Mouse (Mus musculus) megakaryocyte, adult 5-6 weeks (primary cell): ENCODE results near the gene Elmod2. TPM values are rescaled to one million over a fixed set of nuclear protein-coding genes. Genes with fewer than 3 reads are reported as not detected.
"Not testable (repeated sequence)": the region's sequence is repeated elsewhere in the genome, so short reads cannot be mapped to it uniquely, and the experiment has no call there.

ENCODE experiments used
- ATAC-seq: 2 replicates; pipeline ENCODE4 v1.8.0; 2016; ENCODE audit warnings: mild to moderate bottlenecking, inconsistent platforms; ENCODE audit not compliant: poor library complexity, severe bottlenecking
- total RNA-seq, 2 experiments: library from RNA; stranded (forward) in 1 of 2; stranded (reverse) in 1 of 2; fragments of 153-499, 151-499 nt in 1 of 2; fragments of 221-1000, 200-1000 nt in 1 of 2; gene quantifications; 2 replicates each; pipeline versions ENCODE4 v1.2.3 to v1.2.4; 2015 to 2017

Elmod2 gene
- total RNA-seq (2015) (17.1 and 18.8 TPM in 2 replicates), total RNA-seq (2017) (20.2 and 23.3 TPM in 2 replicates)

GRCm38 (mm10) chr8:83331899-83332697, at the start of gene Elmod2:
TSS of gene Elmod2 (minus strand) at chr8:83332486.
- peak; percentile 99 for ATAC-seq

- no peak for ATAC-seq
Observed at GRCm38 (mm10) chr8:83381016-83381415, 48.7 kb upstream of the Elmod2 start.

GRCm38 (mm10) chr8:83380141-83380540, 47.9 kb upstream of the Elmod2 start:
- no peak for ATAC-seq

GRCm38 (mm10) chr8:83377231-83377630, 44.9 kb upstream of the Elmod2 start:
- ATAC-seq: no peak

GRCm38 (mm10) chr8:83363156-83363769, 31.0 kb upstream of the Elmod2 start:
- no peak for ATAC-seq

- ATAC-seq: no peak
Observed at GRCm38 (mm10) chr8:83351315-83351714, 19.0 kb upstream of the Elmod2 start.

GRCm38 (mm10) chr8:83348263-83348662, 16.0 kb upstream of the Elmod2 start, which contains the start of gene Mgat4d:
TSS of gene Mgat4d (plus strand) at chr8:83348471.
- no peak for ATAC-seq

GRCm38 (mm10) chr8:83342693-83343092, 10.4 kb upstream of the Elmod2 start:
- no peak for ATAC-seq

GRCm38 (mm10) chr8:83342076-83342475, 9.8 kb upstream of the Elmod2 start:
- ATAC-seq: no peak

GRCm38 (mm10) chr8:83332864-83333263, 578 bp upstream of the Elmod2 start:
- ATAC-seq: no peak

GRCm38 (mm10) chr8:83331567-83331898, 753 bp downstream of the Elmod2 start:
- no peak for ATAC-seq

GRCm38 (mm10) chr8:83327889-83328288, 4.4 kb downstream of the Elmod2 start:
- no peak for ATAC-seq

- no peak for ATAC-seq
Observed at GRCm38 (mm10) chr8:83323056-83323455, 9.2 kb downstream of the Elmod2 start.

GRCm38 (mm10) chr8:83322374-83322773, 9.9 kb downstream of the Elmod2 start:
- ATAC-seq: no peak

- ATAC-seq: no peak
Observed at GRCm38 (mm10) chr8:83320543-83320942, 11.7 kb downstream of the Elmod2 start.

- no peak for ATAC-seq
Observed at GRCm38 (mm10) chr8:83315691-83316090, 16.6 kb downstream of the Elmod2 start.

- ATAC-seq: not testable (repeated sequence)
Observed at GRCm38 (mm10) chr8:83315084-83315483, 17.2 kb downstream of the Elmod2 start.

- no peak for ATAC-seq
Observed at GRCm38 (mm10) chr8:83309836-83310235, 22.4 kb downstream of the Elmod2 start.

GRCm38 (mm10) chr8:83304946-83305345, 27.3 kb downstream of the Elmod2 start:
- no peak for ATAC-seq

- 0 out of 2 replicates have a peak, but pooled peaks have one; percentile 43 for ATAC-seq
Observed at GRCm38 (mm10) chr8:83300135-83300534, 32.2 kb downstream of the Elmod2 start.

- peak; percentile 52 for ATAC-seq
Observed at GRCm38 (mm10) chr8:83297375-83297774, 34.9 kb downstream of the Elmod2 start.

GRCm38 (mm10) chr8:83290176-83290575, 42.1 kb downstream of the Elmod2 start, which contains the start of gene Ucp1:
TSS of gene Ucp1 (plus strand) at chr8:83290352.
- ATAC-seq: no peak
